Mouse (Mus musculus) CD4-positive helper T cell, adult 2 months (primary cell): ENCODE data around the gene Cdca4.
"Not testable (repeated sequence)": the region's sequence is repeated elsewhere in the genome, so short reads cannot be mapped to it uniquely, and the experiment has no call there.

Experiments
- DNase-seq: peaks from one replicate; pipeline ENCODE4 v3.0.0-alpha.2; 2012; ENCODE audit warnings: low read depth, missing footprints, low spot score

The Cdca4 gene

GRCm38 (mm10) chr12:112825901-112826300 lies 3.3 kb downstream of the Cdca4 start:
- no peak for DNase-seq

- peak; percentile 79 for DNase-seq
These were observed 6.0 kb downstream of the Cdca4 start for GRCm38 (mm10) chr12:112823221-112823620.

GRCm38 (mm10) chr12:112822676-112823075 lies 6.5 kb downstream of the Cdca4 start:
- no peak for DNase-seq

GRCm38 (mm10) chr12:112821974-112822373 lies 7.2 kb downstream of the Cdca4 start:
- DNase-seq: no peak

GRCm38 (mm10) chr12:112821216-112821615 lies 8.0 kb downstream of the Cdca4 start:
- DNase-seq: no peak

- DNase-seq: no peak
These were observed 8.7 kb downstream of the Cdca4 start for GRCm38 (mm10) chr12:112820401-112820999.

- DNase-seq: no peak
These were observed 10.1 kb downstream of the Cdca4 start for GRCm38 (mm10) chr12:112819057-112819662.

GRCm38 (mm10) chr12:112816866-112817265 lies 12.4 kb downstream of the Cdca4 start:
- not testable (repeated sequence) for DNase-seq

- peak; percentile 75 for DNase-seq
These were observed 12.9 kb downstream of the Cdca4 start for GRCm38 (mm10) chr12:112816294-112816693.

- no peak for DNase-seq
These were observed 14.3 kb downstream of the Cdca4 start for GRCm38 (mm10) chr12:112814682-112815470.

GRCm38 (mm10) chr12:112813370-112813769 lies 15.9 kb downstream of the Cdca4 start:
- DNase-seq: no peak

- no peak for DNase-seq
These were observed 18.9 kb downstream of the Cdca4 start for GRCm38 (mm10) chr12:112810092-112810885.

- DNase-seq: no peak
These were observed 19.6 kb downstream of the Cdca4 start for GRCm38 (mm10) chr12:112809641-112810040.

- peak; percentile 96 for DNase-seq
These were observed 20.4 kb downstream of the Cdca4 start, which contains the start of gene Clba1 for GRCm38 (mm10) chr12:112808587-112809364. Clba1 (plus strand) TSS chr12:112808937.

GRCm38 (mm10) chr12:112808212-112808586 lies 21.0 kb downstream of the Cdca4 start:
- no peak for DNase-seq

- no peak for DNase-seq
These were observed 21.4 kb downstream of the Cdca4 start for GRCm38 (mm10) chr12:112807796-112808195.

GRCm38 (mm10) chr12:112806044-112806443 lies 23.2 kb downstream of the Cdca4 start:
- DNase-seq: no peak

GRCm38 (mm10) chr12:112804046-112804445 lies 25.2 kb downstream of the Cdca4 start:
- no peak for DNase-seq

- DNase-seq: no peak
These were observed 26.3 kb downstream of the Cdca4 start for GRCm38 (mm10) chr12:112802917-112803316.

GRCm38 (mm10) chr12:112801864-112802846 lies 27.1 kb downstream of the Cdca4 start, which contains the start of gene Ahnak2:
Ahnak2 (minus strand) TSS chr12:112802657.
- DNase-seq: peak; percentile 18
